Mouse (Mus musculus) A20 (cell line): ENCODE results near the gene Zdhhc11.
"Not testable (repeated sequence)": the region's sequence is repeated elsewhere in the genome, so short reads cannot be mapped to it uniquely, and the experiment has no call there.

ENCODE experiments used
- DNase-seq: peaks from one replicate; pipeline ENCODE4 v3.0.0-alpha.2; 2011; ENCODE audit warnings: low read depth, low spot score

Gene Zdhhc11

GRCm38 (mm10) chr13:74006881-74007280 lies 43.2 kb downstream of the Zdhhc11 start:
- DNase-seq, result not testable (repeated sequence)

GRCm38 (mm10) chr13:74008216-74008615 lies 44.6 kb downstream of the Zdhhc11 start:
- not testable (repeated sequence) for DNase-seq

- DNase-seq, result peak; percentile 88
Observed at GRCm38 (mm10) chr13:74008948-74009718, 45.5 kb downstream of the Zdhhc11 start, which contains the start of gene Tppp. TSS of gene Tppp (plus strand) at chr13:74009407.

DNA sequence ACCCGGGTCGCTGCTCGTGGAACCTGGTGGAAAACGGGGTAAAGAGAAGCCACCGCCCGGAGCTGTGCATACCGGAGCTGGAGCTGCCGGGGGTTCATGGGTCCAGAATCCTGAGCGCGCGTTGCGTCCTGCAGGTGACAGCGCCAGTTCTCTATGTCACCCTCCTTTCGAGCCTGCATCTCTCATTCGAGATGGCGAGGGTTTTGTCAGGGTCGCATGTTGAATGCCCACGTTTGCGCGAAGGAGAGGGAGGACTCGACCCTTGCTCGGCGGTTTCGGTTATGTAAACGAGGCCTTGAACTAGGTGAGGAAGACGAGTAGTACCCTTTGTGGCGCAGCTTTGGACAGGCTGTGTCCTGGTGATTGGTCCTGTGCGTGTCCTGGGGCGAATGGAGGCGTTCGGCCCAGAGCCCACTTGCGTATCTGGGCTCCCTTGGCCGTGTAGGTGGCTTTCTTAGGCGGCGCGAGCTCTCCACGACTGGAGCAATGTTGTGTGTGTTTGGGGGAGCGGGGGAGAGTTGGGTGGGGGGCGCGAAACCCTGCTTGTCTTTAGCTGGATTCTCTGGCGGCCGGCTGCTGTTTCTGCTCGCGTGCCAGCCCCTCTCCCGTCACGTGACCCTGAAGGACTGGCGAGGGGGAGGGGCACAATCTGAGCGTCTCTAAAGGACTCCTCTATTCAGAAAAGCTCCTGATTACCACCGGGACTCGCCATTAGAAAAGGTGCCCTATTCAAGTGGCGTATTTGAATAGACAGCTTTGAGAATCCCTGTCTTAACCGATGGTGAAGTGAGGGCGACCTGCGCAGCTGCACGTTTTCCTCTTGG lies 46.4 kb downstream of the Zdhhc11 start:
- DNase-seq, result peak; percentile 7

- DNase-seq, result no peak
Observed at GRCm38 (mm10) chr13:74010678-74011077, 47.0 kb downstream of the Zdhhc11 start.

- DNase-seq, result no peak
Observed at GRCm38 (mm10) chr13:74015908-74016307, 52.3 kb downstream of the Zdhhc11 start.

DNA sequence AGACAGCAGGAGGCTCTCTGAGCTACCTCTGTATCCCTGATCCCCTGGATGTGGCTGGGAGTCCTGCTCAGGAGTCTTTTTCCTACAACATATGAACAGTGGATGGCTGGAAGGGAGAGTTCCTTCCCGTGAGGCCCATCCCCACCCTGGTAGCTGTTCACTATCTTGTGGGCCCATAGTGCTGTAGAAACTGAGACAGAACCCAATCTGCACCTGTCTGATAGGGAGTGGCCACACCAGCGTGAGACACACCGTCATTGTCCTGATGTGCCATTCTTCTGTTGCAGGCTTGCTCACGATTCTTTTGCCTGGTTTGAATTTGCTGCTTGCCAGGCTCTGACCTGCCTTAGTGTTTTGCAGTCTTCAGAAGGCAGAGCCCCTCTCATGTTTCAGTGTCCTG lies 53.8 kb downstream of the Zdhhc11 start:
- no peak for DNase-seq

DNA sequence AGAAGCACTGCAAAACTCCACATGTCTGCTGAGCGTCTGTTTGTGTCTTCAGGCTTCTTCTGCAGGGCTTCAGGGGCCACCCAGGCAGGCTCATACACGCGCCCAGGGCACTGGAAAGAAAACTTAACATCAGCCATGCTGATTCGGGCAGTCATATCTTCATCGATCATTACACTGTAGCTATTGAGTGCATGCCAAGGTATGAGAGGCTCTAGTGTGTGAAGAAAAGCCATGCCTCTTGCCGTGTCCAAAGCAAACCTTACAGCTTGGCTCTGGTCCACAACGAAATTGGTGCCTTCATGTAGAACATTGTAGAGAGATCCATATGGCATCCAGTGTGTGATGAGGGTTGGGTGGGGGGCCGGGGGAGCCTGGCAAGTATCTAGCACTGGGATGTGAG lies 55.4 kb downstream of the Zdhhc11 start:
- DNase-seq, result not testable (repeated sequence)

DNA sequence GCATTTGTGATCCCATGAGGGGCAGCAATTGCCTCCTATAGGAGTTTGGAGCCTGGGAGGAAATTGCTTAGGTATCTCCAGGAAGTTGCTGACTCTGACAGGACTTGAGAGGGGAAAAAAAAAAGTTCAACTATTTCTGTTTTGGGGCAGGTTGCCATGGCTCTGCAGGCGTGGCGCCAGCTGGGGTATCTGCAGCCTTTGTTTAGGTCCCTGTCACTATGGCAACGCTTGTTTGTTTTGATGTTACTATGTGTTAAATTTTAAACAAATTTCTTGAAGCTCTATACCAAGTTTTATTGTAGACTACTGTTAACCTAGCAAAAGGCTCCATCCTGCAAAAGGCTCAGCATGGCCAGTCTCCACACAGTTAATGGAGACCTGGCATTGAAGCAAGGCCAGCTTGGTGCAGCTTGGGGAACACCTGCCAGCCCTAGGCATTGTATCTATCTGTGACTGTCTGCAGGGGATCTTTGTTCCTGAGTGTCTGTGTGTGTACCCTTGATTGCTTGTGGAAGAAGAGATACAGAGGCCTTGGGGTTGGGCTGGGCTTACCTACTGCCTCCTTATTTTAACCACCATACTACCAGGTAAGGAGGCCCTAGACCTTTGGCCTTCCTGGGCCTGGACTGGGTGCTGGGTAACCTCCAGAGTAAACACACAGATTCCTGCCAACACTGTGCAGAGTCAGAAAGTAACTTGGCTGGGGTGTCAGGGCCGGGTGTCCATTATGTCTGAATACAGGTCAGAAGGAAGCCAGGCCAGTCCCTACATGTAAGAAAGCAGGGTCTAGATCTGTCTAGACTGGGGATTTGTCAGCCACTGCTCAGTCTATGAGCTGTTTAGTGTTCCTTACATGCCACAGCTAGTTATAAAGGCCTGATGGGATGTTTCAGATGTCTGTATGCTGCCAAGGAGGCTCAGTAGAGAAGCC lies 61.8 kb downstream of the Zdhhc11 start:
- peak; percentile 40 for DNase-seq

DNA sequence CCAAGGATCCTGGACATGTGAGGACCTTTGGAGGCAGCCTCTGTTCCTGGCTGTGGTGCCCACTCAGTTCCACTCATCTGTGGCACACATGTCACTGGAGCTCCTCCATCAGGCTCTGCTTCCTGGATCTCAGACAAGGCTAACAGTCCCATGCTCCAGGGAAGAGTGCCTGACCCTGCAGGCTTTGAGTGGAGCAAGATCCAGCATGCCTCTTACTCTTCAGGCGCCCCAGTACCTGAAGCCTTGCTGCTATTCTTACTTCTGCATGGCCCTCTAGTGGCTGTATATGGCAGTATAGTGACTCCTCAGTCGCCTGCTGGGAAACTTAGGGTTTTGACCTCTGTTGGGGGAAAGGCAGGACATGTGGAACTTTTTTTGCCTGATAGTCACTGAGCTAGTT lies 62.6 kb downstream of the Zdhhc11 start:
- peak; percentile 43 for DNase-seq

DNA sequence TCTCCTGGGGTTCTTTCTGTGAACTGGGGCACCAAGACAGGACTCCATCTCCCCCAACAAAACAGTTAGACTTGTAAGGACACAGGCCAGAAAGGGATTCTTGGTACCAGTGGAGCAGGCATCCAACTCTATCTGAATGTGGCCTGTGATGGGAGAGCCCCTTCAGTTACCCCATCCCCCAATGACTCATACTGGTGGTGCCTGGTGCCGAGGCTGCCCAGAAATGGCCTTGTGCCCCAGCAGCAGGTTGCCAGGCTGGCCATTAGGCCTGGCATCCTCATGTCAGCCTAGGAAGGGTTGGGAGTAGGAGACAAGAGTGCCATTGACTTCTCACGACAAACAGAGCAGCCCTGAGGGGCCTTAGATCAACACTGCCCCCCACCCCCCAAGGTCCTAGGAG lies 64.5 kb downstream of the Zdhhc11 start:
- DNase-seq, result no peak

- DNase-seq, result no peak
Observed at GRCm38 (mm10) chr13:74029013-74029412, 65.4 kb downstream of the Zdhhc11 start.

DNA sequence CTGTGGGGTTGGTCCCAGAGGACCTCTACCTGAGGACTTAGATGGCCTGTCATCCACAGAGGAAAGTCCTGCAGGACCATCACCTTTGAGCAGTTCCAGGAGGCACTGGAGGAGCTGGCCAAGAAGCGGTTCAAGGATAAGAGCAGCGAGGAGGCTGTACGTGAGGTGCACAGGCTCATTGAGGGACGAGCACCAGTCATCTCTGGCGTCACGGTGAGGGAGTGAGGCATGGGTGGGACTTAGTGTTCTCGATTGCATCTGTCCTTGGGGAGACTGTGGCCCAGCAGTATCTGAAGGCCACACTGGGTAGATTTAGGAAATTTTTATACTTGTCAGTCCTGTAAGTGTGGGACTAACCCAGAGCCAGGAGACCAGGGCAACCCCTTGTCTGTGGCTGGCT lies 67.0 kb downstream of the Zdhhc11 start:
- DNase-seq, result no peak

GRCm38 (mm10) chr13:74031133-74031532 lies 67.5 kb downstream of the Zdhhc11 start:
- no peak for DNase-seq

DNA sequence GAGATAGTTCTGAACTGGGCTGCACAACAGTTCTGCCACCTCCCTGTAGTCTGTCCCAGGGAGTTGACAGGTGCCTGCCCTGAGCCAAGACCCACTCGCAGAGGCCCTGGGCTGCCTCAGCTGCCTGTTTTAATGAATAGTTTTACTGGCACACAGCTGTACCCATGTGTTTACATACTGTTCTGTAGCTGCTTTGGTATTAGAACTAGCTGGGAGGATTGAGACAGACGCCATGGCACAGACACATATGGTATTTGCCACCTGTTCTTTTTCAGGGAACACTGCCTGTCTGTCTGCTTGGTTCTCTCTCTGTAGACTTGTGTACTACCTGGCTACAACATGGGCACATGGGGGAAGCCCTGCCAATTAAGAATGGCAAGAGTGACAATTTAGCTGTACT lies 71.1 kb downstream of the Zdhhc11 start:
- no peak for DNase-seq

DNA sequence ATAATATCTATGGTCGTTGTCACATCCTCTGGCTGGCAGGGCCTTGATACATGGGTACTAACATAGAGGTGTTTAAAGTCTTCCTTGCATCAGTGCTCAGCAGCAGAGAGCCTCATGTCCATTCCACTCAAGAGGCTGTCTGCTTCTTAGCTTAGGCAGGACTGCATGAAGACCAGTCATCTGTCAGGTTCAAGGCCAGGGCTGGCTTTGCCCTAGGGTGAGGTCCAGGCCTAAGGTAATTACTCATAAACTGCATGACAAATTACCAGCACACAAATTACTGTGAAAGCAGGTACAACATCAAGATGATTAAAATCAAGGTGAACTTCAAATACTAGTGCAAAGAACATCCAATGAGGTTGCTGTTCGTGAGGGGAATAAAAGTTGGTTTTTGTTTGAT lies 72.1 kb downstream of the Zdhhc11 start:
- no peak for DNase-seq

GRCm38 (mm10) chr13:74039926-74040325 lies 76.3 kb downstream of the Zdhhc11 start:
- DNase-seq, result no peak
